In genomic region chr3:79548681-79549437, GRCm38 (mm10) we compare ENCODE assay signal across 21 mouse cellular contexts. TPM values are rescaled to one million over a fixed set of nuclear protein-coding genes. Genes with fewer than 3 reads are reported as not detected.
A peak's percentile ranks its signal among the peaks of the same experiment; 100 is the strongest.
DNase-seq lines count a peak whose midpoint lies in the region; ATAC-seq and TF ChIP-seq lines count a peak whose summit lies in the region.
"Had no signal": no experiment of that assay in that cellular context is flagged by ENCODE, and none has a peak within 500 bp of the region (broad histone marks: within the 10 kb centered on the region; RNA-seq: fewer than 3 reads in every experiment).

No protein-coding gene starts in this region.

- H3K4me1 ChIP-seq in E14TG2a.4 (replicated peaks; ENCODE audit: low read depth, low read length), result peaks cover 35% of the 10 kb centered on the region
- H3K4me1 ChIP-seq in hindbrain, postnatal 0 days (ENCODE audit: insufficient read depth, low read length), result no peaks in the 10 kb centered on the region
- H3K4me1 ChIP-seq: embryonic facial prominence, embryonic 15.5 days; neural tube, embryonic 15.5 days had no signal

- WGBS in hindbrain, postnatal 0 days, result 86% methylated on average over 17 of the region's 17 CpGs

- peaks cover 10% of the 10 kb centered on the region for H3K36me3 ChIP-seq in E14TG2a.4 (ENCODE audit: insufficient read depth, low read length)
- H3K36me3 ChIP-seq in hindbrain, postnatal 0 days (ENCODE audit: insufficient read depth, low read length), result no peaks in the 10 kb centered on the region
- H3K36me3 ChIP-seq: neural tube, embryonic 15.5 days had no signal

- intact Hi-C loops in gastrocnemius, adult 2 months (cut with DNase I), result no loop called here

- peak overlapping the region; percentile 67 for H3K27ac ChIP-seq in gastrocnemius, adult 2 months
- no peak overlapping the region for H3K27ac ChIP-seq in hindbrain, postnatal 0 days
- H3K27ac ChIP-seq: embryonic facial prominence, embryonic 15.5 days; left cerebral cortex, adult 2 months; neural tube, embryonic 15.5 days had no signal

- H3K9ac ChIP-seq in hindbrain, postnatal 0 days (replicated peaks; ENCODE audit: low read length), result no peak overlapping the region
- H3K9ac ChIP-seq: embryonic facial prominence, embryonic 15.5 days; liver, postnatal 0 days; neural tube, embryonic 15.5 days had no signal

- DNase-seq in gastrocnemius, adult 2 months, result no peak
- no peak for DNase-seq in gastrocnemius, adult 18-20 months (ENCODE audit: low spot score)
- DNase-seq in kidney, postnatal 10 days, result peak; percentile 18
- no peak for DNase-seq in kidney, postnatal 4 days
- DNase-seq in hindbrain, postnatal 0 days (ENCODE audit: low spot score), result no peak
- DNase-seq: adrenal gland, postnatal 36 days; B cell, adult 2 months; heart, adult 18-20 months; heart, postnatal 4 days; kidney, adult 11 months; kidney, postnatal 14 days; left cerebral cortex, postnatal 4 days; liver, postnatal 0 days; retina, postnatal 1 day had no signal

- H3K4me3 ChIP-seq in gastrocnemius, adult 2 months, result no peak overlapping the region
- peak overlapping the region; percentile 58 for H3K4me3 ChIP-seq in E14TG2a.4 (replicated peaks; ENCODE audit: low read length)
- no peak overlapping the region for H3K4me3 ChIP-seq in hindbrain, postnatal 0 days (ENCODE audit: low read length)
- H3K4me3 ChIP-seq: embryonic facial prominence, embryonic 15.5 days; left cerebral cortex, adult 2 months; neural tube, embryonic 15.5 days had no signal

- no peaks in the 10 kb centered on the region for H3K9me3 ChIP-seq in E14TG2a.4 (ENCODE audit: low read length)
- no peaks in the 10 kb centered on the region for H3K9me3 ChIP-seq in hindbrain, postnatal 0 days (ENCODE audit: low read length)
- H3K9me3 ChIP-seq: embryonic facial prominence, embryonic 15.5 days; neural tube, embryonic 15.5 days had no signal

- no peaks in the 10 kb centered on the region for H3K27me3 ChIP-seq in E14TG2a.4 (ENCODE audit: insufficient read depth, low read length)
- no peaks in the 10 kb centered on the region for H3K27me3 ChIP-seq in hindbrain, postnatal 0 days (ENCODE audit: insufficient read depth, low read length)
- H3K27me3 ChIP-seq: embryonic facial prominence, embryonic 15.5 days; neural tube, embryonic 15.5 days had no signal

- no peak overlapping the region for H3K4me2 ChIP-seq in hindbrain, postnatal 0 days (ENCODE audit: low read depth, low read length)
- H3K4me2 ChIP-seq: embryonic facial prominence, embryonic 15.5 days; neural tube, embryonic 15.5 days had no signal

- no peak for TF ChIP-seq CTCF in gastrocnemius, adult 2 months (IDR thresholded peaks at IDR 0.05)
- no peak for TF ChIP-seq CTCF in E14TG2a.4 (conservative IDR thresholded peaks at IDR 0.05; ENCODE audit: low read length)
- TF ChIP-seq CTCF in hindbrain, postnatal 0 days (IDR thresholded peaks at IDR 0.05; ENCODE audit: low read depth), result no peak

- peak; percentile 52 for ATAC-seq in granulocyte monocyte progenitor cell, adult 5-6 weeks (replicated peaks; ENCODE audit: poor library complexity, severe bottlenecking)
- ATAC-seq in hindbrain, postnatal 0 days, result no peak
- ATAC-seq: hindbrain, embryonic 16.5 days; liver, postnatal 0 days; midbrain, embryonic 16.5 days had no signal

RNA-seq across cellular contexts. Expression of gene Fnip2, which starts 18.7 kb away (rescaled TPM):
- 1 to 10 TPM; 3.5 to 5.0 TPM for total RNA-seq in gastrocnemius, adult 2 months (2021)
- 1 to 10 TPM; 3.4 to 4.6 TPM for total RNA-seq in gastrocnemius, adult 18-20 months (2021)
- 13.1 and 13.2 TPM in 2 replicates for total RNA-seq in granulocyte monocyte progenitor cell, adult 5-6 weeks (2014; fragmentation: Nextera tagmentation)
- total RNA-seq in granulocyte monocyte progenitor cell, adult 5-6 weeks (2017), result 6.3 TPM in 2 replicates
- total RNA-seq in hindbrain, postnatal 0 days (2014; rRNA removed), result 21.3 and 22.4 TPM in 2 replicates
- 3.5 and 4.6 TPM in 2 replicates for polyA plus RNA-seq in hindbrain, postnatal 0 days (2015; fragmentation: Nextera tagmentation; extraction: Ambion mirVana)

RNA-seq across cellular contexts. Expression of gene Ppid, which starts 42.3 kb away (rescaled TPM):
- 10 to 100 TPM; 38.8 to 55.8 TPM for total RNA-seq in gastrocnemius, adult 2 months (2021)
- total RNA-seq in gastrocnemius, adult 18-20 months (2021), result 10 to 100 TPM; 41.0 to 46.1 TPM
- total RNA-seq in granulocyte monocyte progenitor cell, adult 5-6 weeks (2014; fragmentation: Nextera tagmentation), result 131 and 212 TPM in 2 replicates
- 358 and 378 TPM in 2 replicates for total RNA-seq in granulocyte monocyte progenitor cell, adult 5-6 weeks (2017)
- 37.6 and 44.0 TPM in 2 replicates for total RNA-seq in hindbrain, postnatal 0 days (2014; rRNA removed)
- 115 and 117 TPM in 2 replicates for polyA plus RNA-seq in hindbrain, postnatal 0 days (2015; fragmentation: Nextera tagmentation; extraction: Ambion mirVana)
